Mouse (Mus musculus) left cerebral cortex, adult 11 months (tissue): ENCODE results near the gene Card11.

Experiments used
- DNase-seq: peaks from one replicate; pipeline ENCODE4 v3.0.0; 2022; ENCODE audit warnings: low spot score

Gene Card11

GRCm38 (mm10) chr5:140918519-140918918 lies 81.9 kb downstream of the Card11 start:
- no peak for DNase-seq

DNA sequence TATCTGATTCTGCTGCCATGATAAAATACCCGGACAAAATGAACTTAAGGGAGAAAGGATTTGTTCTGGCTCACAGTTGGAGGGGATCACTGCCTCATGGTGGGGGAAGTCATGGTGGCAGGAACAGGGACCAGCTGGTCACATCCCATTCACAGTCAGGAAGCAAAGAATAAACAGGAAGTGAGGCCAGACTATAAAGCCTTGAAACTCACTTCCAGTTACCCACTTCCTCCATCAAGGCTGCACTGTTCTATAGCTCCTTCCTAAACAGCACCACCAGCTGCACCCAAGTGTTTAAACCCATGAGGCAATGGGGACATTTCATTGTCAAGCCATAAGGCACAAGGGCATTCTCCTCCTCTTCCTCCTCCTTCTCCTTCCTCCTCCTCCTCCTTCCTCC lies 82.6 kb downstream of the Card11 start:
- no peak for DNase-seq

GRCm38 (mm10) chr5:140910841-140911240 lies 89.5 kb downstream of the Card11 start:
- DNase-seq = no peak

- DNase-seq = no peak
Observed at GRCm38 (mm10) chr5:140900866-140901265, 99.5 kb downstream of the Card11 start.

- DNase-seq = no peak
Observed at GRCm38 (mm10) chr5:140891080-140891479, 109.3 kb downstream of the Card11 start.

DNA sequence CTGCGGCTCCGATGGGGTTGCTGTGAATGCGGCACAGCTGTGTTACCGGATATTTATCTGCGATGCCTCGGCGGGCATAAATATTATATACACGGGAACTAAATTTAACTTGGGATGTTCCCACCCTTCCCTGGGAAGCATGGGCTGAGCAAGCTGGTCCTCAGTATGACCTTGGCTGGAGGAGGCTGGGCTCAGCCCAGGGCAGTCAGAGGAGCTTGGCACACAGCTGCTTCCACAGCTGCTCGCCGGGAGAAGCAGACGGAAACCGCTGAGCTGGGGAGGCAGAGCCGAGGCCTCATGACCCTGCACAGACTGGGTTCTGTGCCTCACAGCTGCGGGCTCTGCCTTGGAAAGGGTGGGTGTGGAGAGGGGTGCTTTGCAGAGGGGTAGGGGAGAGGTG lies 110.3 kb downstream of the Card11 start:
- no peak for DNase-seq

DNA sequence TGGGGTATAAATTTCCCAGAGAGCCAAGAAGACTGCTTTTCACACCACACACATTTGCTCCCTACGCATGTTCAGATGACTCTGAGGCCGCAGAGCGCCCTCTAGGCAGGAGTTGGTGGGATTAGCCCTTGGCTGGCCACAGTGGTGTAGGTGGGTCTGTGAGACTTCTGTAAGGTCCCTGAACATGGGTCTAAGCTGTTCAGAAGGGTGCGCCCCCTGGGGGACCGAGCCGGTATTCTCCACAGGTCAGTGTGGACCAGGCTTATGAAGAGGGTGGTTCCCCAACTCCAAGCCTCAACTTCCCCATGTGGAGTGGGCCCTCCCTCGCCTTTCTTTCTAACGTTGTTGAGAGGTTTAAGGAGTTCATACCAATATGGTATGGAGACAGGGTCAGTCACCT lies 110.8 kb downstream of the Card11 start:
- no peak for DNase-seq

- DNase-seq = no peak
Observed at GRCm38 (mm10) chr5:140887871-140888270, 112.5 kb downstream of the Card11 start.

DNA sequence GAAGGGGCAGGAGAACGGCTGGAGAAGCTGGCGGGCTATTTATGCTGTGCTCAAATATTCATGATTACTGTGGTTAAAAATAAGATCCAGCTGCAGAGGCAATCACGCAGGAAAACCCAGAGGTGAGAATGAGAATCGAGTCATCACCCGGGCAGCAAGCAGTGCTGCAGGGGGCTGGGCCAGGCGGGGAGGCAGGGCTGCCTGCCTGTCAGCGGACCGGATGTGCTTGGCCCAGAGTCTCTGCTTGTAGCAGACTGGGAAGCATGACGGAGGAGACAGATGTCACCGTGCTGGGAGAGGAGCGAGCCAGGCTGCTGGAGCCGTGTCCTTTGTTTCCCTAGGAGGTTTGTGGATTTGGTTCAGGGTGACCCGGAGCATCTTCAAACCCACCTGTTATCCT lies 115.4 kb downstream of the Card11 start:
- DNase-seq = no peak

DNA sequence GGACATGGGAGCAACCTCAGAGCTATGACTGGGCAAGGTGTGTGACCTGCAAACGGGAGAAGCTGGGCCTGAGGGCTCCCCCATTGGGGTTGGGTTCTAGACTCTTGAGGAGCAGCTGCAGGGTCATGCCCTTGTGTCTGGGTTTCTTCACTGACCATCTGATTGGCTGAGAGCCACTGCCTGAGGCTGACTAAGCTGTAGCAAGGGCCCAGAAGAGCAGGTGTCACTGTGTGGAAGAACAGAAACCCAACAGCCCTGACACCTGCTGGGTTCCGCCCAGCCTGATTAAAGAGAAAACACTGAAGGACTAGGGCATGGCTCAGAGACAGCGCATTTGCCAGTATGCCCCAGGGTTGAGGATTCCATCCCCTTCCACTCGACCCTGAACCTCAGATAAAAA lies 118.0 kb downstream of the Card11 start:
- no peak for DNase-seq

DNA sequence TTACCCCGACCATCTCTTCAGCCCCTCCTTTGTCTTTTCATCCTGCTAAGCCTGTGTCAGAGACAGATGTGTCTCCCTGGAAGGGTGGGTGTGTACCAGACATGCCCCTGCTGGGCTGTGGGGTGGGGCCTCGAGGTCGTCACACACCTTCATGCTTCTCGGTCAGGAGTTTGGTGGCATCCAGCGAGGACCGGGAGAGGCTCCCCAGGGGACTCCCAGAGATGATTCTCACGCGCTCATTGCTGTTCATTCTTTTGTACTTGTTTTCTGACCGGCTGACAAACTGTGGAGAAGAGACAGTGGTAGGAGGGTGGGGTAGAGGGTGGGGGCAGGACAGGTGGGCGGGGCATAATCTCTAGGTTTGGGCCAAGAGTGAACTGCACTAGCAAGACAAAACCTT lies 120.2 kb downstream of the Card11 start:
- DNase-seq = no peak

DNA sequence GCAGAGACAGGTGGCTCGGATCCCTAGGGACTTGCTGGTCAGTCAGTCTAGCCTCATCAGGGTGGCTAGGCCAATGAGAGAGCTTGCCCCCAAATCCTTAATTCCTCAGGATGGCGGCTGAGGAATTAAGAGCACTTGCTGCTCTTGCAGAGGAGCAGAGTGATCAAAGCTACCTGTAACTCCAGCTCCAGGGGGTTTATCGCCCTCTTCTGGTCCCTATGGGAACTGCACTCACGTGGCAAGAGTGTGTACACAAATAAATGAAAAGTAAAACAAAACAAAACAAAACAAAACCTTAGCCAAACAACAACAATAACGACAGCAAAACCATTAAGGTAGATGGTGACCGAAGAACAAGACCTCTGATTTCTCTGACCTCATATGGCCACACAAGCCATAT lies 121.7 kb downstream of the Card11 start:
- DNase-seq = no peak

DNA sequence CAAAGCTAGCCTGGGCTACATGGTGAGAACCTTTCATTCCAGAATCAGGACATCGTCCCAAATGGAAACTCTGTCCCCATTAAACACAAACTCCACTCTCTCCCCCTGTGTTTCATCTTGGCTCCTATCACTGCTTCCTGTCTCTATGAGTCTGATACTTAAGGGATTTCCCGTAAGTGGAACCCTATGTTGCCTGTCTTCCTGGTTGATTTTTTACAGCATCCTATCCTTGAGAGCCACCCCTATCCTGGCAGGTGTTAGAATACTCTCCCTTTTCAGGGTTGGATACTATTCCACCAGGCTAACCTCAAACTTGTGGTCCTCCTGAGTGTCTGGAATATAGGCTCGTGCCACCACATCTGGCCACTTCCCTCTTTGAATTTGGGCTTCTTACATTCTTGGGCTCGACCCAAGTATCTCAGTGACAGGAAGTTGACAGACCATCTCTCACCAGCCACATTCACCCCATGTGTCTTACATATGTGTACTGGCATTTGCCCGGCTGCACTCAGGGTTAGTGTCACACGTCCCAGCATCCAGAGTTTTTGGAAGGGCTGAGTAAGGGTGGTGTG lies 126.6 kb downstream of the Card11 start:
- DNase-seq = no peak

DNA sequence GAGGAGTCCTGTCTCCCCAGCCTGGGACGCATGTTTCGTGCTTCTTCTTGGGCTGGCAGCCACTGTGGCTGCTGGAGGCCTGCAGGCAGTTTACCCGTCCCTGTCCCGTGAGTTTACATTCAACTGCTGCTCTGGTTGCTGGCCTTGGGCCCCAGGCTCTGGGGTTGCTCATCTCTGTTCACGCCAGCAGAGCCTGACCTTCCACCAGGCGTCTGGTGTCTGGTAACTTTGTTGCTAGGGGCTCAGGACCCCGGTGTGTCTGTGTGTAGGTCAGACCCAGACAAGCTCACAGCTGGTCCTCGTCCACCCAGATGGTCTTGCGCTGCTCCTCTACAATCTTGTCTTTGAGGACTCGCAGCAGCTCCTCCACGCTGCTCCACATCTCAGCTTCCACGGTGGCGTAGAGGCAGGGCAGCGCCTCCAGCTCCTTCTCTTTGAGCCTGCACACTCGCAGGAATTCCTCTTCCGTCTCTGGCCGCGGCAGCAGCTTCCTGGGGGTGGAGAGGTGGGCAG lies 127.3 kb downstream of the Card11 start:
- DNase-seq = no peak

GRCm38 (mm10) chr5:140872532-140873038 lies 127.8 kb downstream of the Card11 start:
- DNase-seq = no peak

DNA sequence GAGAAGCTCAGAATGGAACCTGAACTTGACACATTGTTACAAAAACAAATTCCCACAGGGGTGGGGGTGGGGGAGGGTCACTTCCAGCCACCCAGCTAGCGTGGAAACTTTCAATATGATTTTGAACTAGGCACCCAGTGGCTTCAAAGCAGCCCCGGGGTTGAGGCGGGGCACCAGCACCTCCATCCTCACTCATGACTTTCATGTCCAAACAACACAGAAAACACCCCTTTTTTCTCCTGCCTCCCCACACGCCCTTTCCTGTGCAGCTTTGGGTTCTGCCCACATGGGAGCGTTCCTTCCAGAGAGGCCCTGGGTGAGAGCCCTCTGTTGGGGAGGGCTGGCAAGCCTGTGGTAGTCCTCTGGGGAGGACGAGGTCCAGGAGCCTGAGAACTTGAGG lies 129.1 kb downstream of the Card11 start:
- no peak for DNase-seq

DNA sequence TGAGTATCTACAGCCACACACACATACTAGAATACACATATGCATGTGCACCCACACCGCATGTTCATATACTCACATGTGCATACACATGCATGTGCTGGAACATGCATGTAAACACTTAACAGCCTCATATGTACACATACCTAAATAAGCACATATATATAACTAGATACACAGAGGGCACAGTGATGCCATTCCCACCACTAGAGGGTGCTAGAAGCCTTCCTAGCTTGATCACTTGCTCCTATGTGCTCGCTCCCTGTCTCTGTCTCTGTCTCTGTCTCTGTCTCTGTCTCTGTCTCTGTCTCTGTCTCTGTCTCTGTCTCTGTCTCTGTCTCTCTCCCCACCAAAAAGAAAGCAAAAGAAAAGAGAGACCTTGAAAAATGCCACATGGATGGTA lies 131.3 kb downstream of the Card11 start:
- DNase-seq = peak; percentile 37

DNA sequence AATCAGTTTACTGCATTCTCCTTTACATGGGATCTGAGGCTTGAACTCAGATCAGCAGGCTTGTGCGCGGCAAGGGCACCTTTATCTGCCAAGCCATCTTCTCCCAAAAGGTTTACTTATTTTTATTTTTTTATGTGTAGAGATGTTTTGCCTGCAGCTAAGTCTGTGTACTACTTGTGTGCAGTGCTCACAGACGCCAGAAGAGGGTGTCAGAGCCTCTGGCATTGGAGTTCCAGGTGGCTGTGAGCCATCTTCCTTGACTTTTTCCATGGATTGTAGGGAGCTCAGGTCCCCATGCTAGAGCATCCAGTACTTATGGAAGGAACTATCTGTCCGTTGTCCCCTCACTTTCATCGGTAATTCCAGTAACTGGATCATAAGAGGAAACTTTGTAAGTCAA lies 140.7 kb downstream of the Card11 start:
- DNase-seq = no peak

GRCm38 (mm10) chr5:140858335-140858734 lies 142.0 kb downstream of the Card11 start:
- no peak for DNase-seq

DNA sequence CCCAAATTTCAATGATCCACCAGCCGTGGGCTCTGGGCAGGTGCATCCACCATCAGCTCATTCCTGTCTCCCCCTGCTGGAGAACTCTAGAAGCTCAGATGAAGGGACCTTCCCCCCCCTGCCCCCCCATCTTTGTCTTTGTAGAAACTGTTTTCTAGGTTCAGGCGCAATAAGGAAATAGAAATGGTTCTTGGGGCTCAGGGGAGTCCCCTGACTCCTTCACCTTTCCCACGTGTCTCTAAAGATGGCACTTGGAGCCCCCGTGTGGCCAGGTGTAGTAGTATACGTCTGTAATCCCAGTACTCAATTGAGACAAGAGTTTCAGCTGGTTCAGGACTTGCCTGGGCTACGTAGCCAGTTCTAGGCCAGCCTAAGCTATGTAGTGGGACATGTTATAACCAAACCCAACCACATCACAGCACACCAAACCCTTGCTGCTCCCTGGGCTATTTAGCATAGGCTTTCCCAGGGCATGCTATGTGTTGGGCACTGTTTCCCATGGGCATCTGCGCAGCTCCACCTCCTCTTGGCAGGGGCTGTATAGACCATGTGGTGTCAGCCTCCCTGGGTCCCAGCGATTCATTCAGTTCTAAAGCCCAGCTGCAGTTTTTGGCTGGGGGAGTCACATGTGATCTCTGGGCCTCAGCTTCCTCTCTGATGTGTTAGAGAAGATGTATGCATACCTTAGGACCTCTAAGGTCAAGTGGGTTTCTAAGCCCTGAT lies 142.8 kb downstream of the Card11 start:
- DNase-seq = no peak

DNA sequence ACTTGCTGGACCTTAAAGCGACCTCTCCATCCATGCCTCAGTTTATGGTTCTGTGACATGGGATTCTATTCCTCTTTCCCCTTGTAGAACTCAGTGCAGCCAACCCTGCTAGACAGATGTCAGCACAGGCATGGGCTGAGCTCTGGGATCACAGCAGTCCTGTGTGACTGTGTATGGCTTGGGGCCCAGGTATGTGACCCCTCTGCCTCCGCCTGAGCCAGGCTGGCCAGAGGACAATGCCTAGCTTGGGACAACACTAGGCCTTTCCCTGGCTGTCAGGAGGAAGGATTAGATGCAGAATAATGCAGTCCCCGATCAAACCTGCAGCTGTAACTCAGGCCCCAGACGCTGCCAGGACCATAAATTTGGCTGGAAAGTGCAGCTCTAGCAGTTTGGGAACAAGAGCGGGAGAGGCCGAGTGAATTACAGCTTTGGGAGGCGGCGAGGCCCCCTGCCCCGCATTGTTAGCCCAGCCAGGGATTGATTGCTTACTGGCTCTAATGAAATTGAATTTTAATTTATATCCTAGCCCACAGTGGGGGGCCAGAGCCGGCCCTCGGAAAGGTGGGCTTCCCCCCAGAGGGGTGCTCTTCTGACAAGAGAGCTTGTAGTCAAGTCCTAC lies 144.4 kb downstream of the Card11 start:
- DNase-seq = no peak

DNA sequence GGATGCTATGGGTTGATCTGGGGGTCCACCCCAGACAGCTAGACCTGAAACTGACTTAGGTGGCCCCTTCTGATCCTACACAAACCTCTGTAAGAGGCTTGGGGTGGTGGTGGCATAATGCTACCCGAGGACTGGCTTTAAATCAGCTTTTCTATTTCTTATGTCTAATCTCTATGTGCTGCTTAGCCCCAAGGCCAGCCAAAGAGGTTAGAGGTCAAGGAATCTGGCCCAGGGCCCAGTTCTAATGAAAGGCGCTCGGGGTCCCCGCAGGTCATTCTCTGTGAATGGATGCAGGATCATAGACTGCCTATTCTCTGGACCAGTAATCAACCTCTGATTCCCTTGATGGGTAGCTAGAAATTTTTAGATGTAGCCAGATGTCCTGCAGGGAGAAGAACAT lies 145.7 kb downstream of the Card11 start:
- DNase-seq = no peak

- no peak for DNase-seq
Observed at GRCm38 (mm10) chr5:140853723-140854122, 146.7 kb downstream of the Card11 start.
